Mouse (Mus musculus) MEL (cell line): Measurements from ENCODE around the gene Olfr808. TPM values are rescaled to one million over a fixed set of nuclear protein-coding genes. Genes with fewer than 3 reads are reported as not detected.

Experiments
- DNase-seq: peaks from one replicate; pipeline ENCODE4 v3.0.0; 2011; ENCODE audit warnings: low read depth, low spot score
- H3K27ac ChIP-seq: 2 replicates; pipeline ENCODE4 v1.5.1; 2012; ENCODE audit warnings: low read depth, mild to moderate bottlenecking, control low read depth, low read length, moderate library complexity; ENCODE audit not compliant: control insufficient read depth
- H3K27me3 ChIP-seq, 2 experiments: fragments of 150-350 bp in 1 of 2; sonication (generic) in 1 of 2; 2 replicates each; pipeline ENCODE4 v1.6.1; 2012; ENCODE audit warnings: low read length in 2 of 2, mild to moderate bottlenecking in 2 of 2, improper control_type of control experiment in 1 of 2, moderate library complexity in 1 of 2; ENCODE audit not compliant: insufficient read depth in 2 of 2, control insufficient read depth in 1 of 2
- H3K36me3 ChIP-seq, 2 experiments: 2 replicates each; pipeline ENCODE4 v1.6.1; 2012 to 2014; ENCODE audit warnings: low read length in 2 of 2, improper control_type of control experiment in 1 of 2, inconsistent platforms in 1 of 2, mild to moderate bottlenecking in 1 of 2; ENCODE audit not compliant: insufficient read depth in 2 of 2, control insufficient read depth in 1 of 2
- H3K4me1 ChIP-seq, 2 experiments: fragments of 150-350 bp in 1 of 2; sonication (generic) in 1 of 2; 2 replicates each; pipeline ENCODE4 v1.6.1; 2012; ENCODE audit warnings: low read length in 2 of 2, improper control_type of control experiment in 1 of 2, mild to moderate bottlenecking in 1 of 2; ENCODE audit not compliant: insufficient read depth in 2 of 2, control insufficient read depth in 1 of 2
- H3K4me3 ChIP-seq, 2 experiments: fragments of 150-350 bp in 1 of 2; sonication (generic) in 1 of 2; 2 replicates each; pipeline ENCODE4 v1.5.1; 2012; ENCODE audit warnings: low read depth in 2 of 2, low read length in 2 of 2, mild to moderate bottlenecking in 2 of 2, moderate library complexity in 2 of 2, control low read depth in 1 of 2, improper control_type of control experiment in 1 of 2; ENCODE audit not compliant: control insufficient read depth in 1 of 2, insufficient read depth in 1 of 2
- H3K79me2 ChIP-seq: 2 replicates; pipeline ENCODE4 v1.6.1; 2012; ENCODE audit warnings: mild to moderate bottlenecking, low read length, moderate library complexity; ENCODE audit not compliant: control insufficient read depth, poor library complexity, insufficient read depth
- H3K9ac ChIP-seq: 2 replicates; pipeline ENCODE4 v1.6.1; 2012; ENCODE audit warnings: low read depth, mild to moderate bottlenecking, control low read depth, low read length, moderate library complexity; ENCODE audit not compliant: control insufficient read depth, poor library complexity, severe bottlenecking
- H3K9me3 ChIP-seq: fragments of 150-350 bp; sonication (generic); replicated peaks from 2 replicates; pipeline ENCODE4 v1.6.1; 2012; ENCODE audit warnings: mild to moderate bottlenecking, low read length, improper control_type of control experiment, moderate library complexity; ENCODE audit not compliant: insufficient read depth
- BHLHE40 ChIP-seq: IDR thresholded peaks from 2 replicates; pipeline ENCODE4 v1.6.1; 2012; ENCODE audit warnings: low read depth, mild to moderate bottlenecking, inconsistent platforms, low read length, improper control_type of control experiment, borderline replicate concordance
- CHD1 ChIP-seq: IDR thresholded peaks from 2 replicates; pipeline ENCODE4 v1.6.1; 2012; ENCODE audit warnings: low read depth, mild to moderate bottlenecking, inconsistent platforms, low read length, improper control_type of control experiment
- CTCF ChIP-seq, 3 experiments: IDR thresholded peaks in 2 of 3; conservative IDR thresholded peaks in 1 of 3; 2 replicates each; pipeline ENCODE4 v1.5.1; 2011 to 2012; ENCODE audit warnings: low read length in 3 of 3, low read depth in 2 of 3, mild to moderate bottlenecking in 2 of 3, improper control_type of control experiment in 1 of 3, inconsistent platforms in 1 of 3, mixed read lengths in 1 of 3, moderate library complexity in 1 of 3; ENCODE audit not compliant: control insufficient read depth in 1 of 3, insufficient read depth in 1 of 3, poor library complexity in 1 of 3, severe bottlenecking in 1 of 3
- E2F4 ChIP-seq: IDR thresholded peaks from 2 replicates; pipeline ENCODE4 v1.6.1; 2011; ENCODE audit warnings: low read depth, low read length, improper control_type of control experiment, borderline replicate concordance
- ELF1 ChIP-seq: IDR thresholded peaks from 2 replicates; pipeline ENCODE4 v1.6.1; 2014; ENCODE audit warnings: low read depth, mild to moderate bottlenecking, inconsistent platforms, low read length, improper control_type of control experiment, moderate library complexity
- EP300 ChIP-seq, 2 experiments: IDR thresholded peaks; 2 replicates each; pipeline ENCODE4 v1.6.1; 2011; ENCODE audit warnings: improper control_type of control experiment in 2 of 2, low read length in 2 of 2, low read depth in 1 of 2, mild to moderate bottlenecking in 1 of 2
- GATA1 ChIP-seq: IDR thresholded peaks from 2 replicates; pipeline ENCODE4 v1.6.1; 2011; ENCODE audit warnings: low read depth, low read length, improper control_type of control experiment
- MAFK ChIP-seq: IDR thresholded peaks from 2 replicates; pipeline ENCODE4 v1.6.1; 2011; ENCODE audit warnings: low read depth, mild to moderate bottlenecking, low read length, improper control_type of control experiment, borderline replicate concordance
- MEF2A ChIP-seq: IDR thresholded peaks from 2 replicates; pipeline ENCODE4 v1.6.1; 2014; ENCODE audit warnings: low read depth, mild to moderate bottlenecking, inconsistent platforms, low read length, improper control_type of control experiment; ENCODE audit not compliant: poor library complexity, insufficient replicate concordance, severe bottlenecking; ENCODE audit errors: extremely low read depth
- MYB ChIP-seq: IDR thresholded peaks from 2 replicates; pipeline ENCODE4 v1.6.1; 2011; ENCODE audit warnings: mild to moderate bottlenecking, low read depth, low read length, improper control_type of control experiment
- NELFE ChIP-seq: IDR thresholded peaks from 2 replicates; pipeline ENCODE4 v1.6.1; 2011; ENCODE audit warnings: low read depth, low read length, improper control_type of control experiment
- SIN3A ChIP-seq: IDR thresholded peaks from 2 replicates; pipeline ENCODE4 v1.6.1; 2012; ENCODE audit warnings: low read length, improper control_type of control experiment, inconsistent platforms
- TCF12 ChIP-seq: IDR thresholded peaks from 2 replicates; pipeline ENCODE4 v1.6.1; 2014; ENCODE audit warnings: low read depth, mild to moderate bottlenecking, inconsistent platforms, low read length, improper control_type of control experiment, moderate library complexity
- USF1 ChIP-seq: IDR thresholded peaks from 2 replicates; pipeline ENCODE4 v1.6.1; 2014; ENCODE audit warnings: low read depth, mild to moderate bottlenecking, inconsistent platforms, low read length, improper control_type of control experiment, moderate library complexity
- USF2 ChIP-seq, 2 experiments: IDR thresholded peaks; 2 replicates each; pipeline ENCODE4 v1.6.1; 2011 to 2012; ENCODE audit warnings: improper control_type of control experiment in 2 of 2, low read length in 2 of 2, borderline replicate concordance in 1 of 2, inconsistent platforms in 1 of 2, low read depth in 1 of 2, mild to moderate bottlenecking in 1 of 2; ENCODE audit not compliant: insufficient read depth in 1 of 2
- ZMIZ1 ChIP-seq: IDR thresholded peaks from 2 replicates; pipeline ENCODE4 v1.6.1; 2012; ENCODE audit warnings: low read depth, mild to moderate bottlenecking, inconsistent platforms, low read length, improper control_type of control experiment, moderate library complexity
- polyA plus RNA-seq, 2 experiments: library from polyadenylated mRNA; stranded (reverse) in 1 of 2; unstranded in 1 of 2; fragments of >175 nt in 1 of 2; fragments of >200 nt in 1 of 2; gene quantifications; 2 replicates each; pipeline versions ENCODE4 v1.2.1 to v1.2.4; 2012; ENCODE audit warnings: low replicate concordance in 2 of 2, low read depth in 1 of 2; ENCODE audit not compliant: insufficient read length in 2 of 2, insufficient read depth in 1 of 2, missing spikeins in 1 of 2
- total RNA-seq: library from RNA; depleted of rRNA; stranded (reverse); fragments of 300-350 nt; gene quantifications from 2 replicates; pipeline ENCODE4 v1.2.3, GENCODE M21; 2012

The Olfr808 gene
- total and polyA plus RNA-seq, 3 experiments = not detected

DNA sequence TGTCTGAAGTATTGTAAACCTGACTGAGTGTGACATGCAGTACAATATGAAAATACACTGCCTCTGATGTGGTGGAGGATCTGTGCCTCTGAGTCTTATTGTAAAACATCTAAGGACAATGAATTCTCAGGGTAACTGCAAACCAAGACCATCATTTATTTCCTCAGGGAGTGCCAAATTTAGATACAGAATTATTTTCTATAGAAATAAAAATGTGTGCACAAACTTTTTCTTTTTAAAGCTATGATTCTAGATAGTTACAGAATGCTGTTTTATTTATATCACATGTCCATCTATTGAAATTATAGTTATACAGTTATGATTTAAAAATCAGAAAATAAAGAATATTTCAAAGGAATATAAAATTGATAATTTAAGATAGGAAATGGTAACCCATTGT, 23.5 kb upstream of the Olfr808 start, which contains the start of gene Olfr806:
TSS of gene Olfr806 (minus strand) at position 101 of the 400 bp plus-strand sequence.
- Histone ChIP-seq H3K27me3 (no peaks in the 10 kb centered on the region), H3K9me3 (no peaks in the 10 kb centered on the region), H3K4me1 (no peaks in the 10 kb centered on the region), H3K4me3 (no peak within 1 kb of the TSS), H3K79me2 (no peaks in the 10 kb centered on the region)
- DNase-seq = no peak
- no peak for TF ChIP-seq E2F4
- TF ChIP-seq ZMIZ1 = no peak
- TF ChIP-seq EP300 (IDR thresholded peaks at IDR 0.05; ENCODE audit: low read depth in 1 of 2, low read length in 2 of 2) = no peak
- TF ChIP-seq CHD1 = no peak
- TF ChIP-seq, all 39 proteins: peak for 0
- H3K27ac ChIP-seq = no peak within 1 kb of the TSS
- no peak within 1 kb of the TSS for H3K9ac ChIP-seq
- H3K36me3 ChIP-seq = no peaks in the 10 kb centered on the region

DNA sequence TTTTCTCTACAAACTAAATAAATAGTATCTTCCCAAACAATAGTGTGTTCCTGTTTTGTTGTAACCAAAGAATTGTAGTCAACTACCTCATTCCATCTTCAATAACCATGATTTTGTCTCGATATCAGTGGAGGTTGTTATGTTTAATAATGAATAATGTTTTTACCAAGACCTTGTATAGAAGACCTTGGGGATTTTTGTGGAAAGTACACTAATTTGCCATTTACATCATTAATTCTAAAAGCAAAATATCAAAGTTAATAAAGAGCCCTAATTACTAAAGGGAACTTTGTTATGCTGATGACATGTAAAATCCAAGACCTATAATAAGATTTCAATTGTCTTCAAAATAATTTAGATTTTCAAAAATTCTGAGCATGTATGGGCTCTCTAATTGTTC, 7.6 kb upstream of the Olfr808 start, which contains the start of gene Olfr807:
TSS of gene Olfr807 (minus strand) at position 101 of the 400 bp plus-strand sequence.
- no peak within 1 kb of the TSS for H3K27ac ChIP-seq
- no peaks in the 10 kb centered on the region for H3K27me3 ChIP-seq
- no peaks in the 10 kb centered on the region for H3K36me3 ChIP-seq
- DNase-seq = no peak
- no peaks in the 10 kb centered on the region for H3K9me3 ChIP-seq
- no peak for TF ChIP-seq GATA1
- no peak for TF ChIP-seq USF2 (IDR thresholded peaks at IDR 0.05; ENCODE audit: borderline replicate concordance in 1 of 2, insufficient read depth in 1 of 2, low read depth in 1 of 2, low read length in 2 of 2)
- TF ChIP-seq ZMIZ1 = no peak
- TF ChIP-seq MEF2A = no peak
- TF ChIP-seq USF1 = no peak
- TF ChIP-seq CTCF (IDR thresholded peaks at IDR 0.05 in 2 of 3, conservative IDR thresholded peaks at IDR 0.05 in 1 of 3; ENCODE audit: control insufficient read depth in 1 of 3, insufficient read depth in 1 of 3, low read depth in 2 of 3, low read length in 3 of 3, poor library complexity in 1 of 3, severe bottlenecking in 1 of 3) = no peak
- no peak for TF ChIP-seq TCF12
- no peak for TF ChIP-seq NELFE
- no peak for TF ChIP-seq SIN3A
- no peak for TF ChIP-seq ELF1
- no peak for TF ChIP-seq BHLHE40
- no peak for TF ChIP-seq MYB
- no peak for TF ChIP-seq MAFK
- H3K79me2 ChIP-seq = no peaks in the 10 kb centered on the region
- H3K4me1 ChIP-seq = no peaks in the 10 kb centered on the region
- H3K4me3 ChIP-seq = no peak within 1 kb of the TSS
- H3K9ac ChIP-seq = no peak within 1 kb of the TSS
